Mouse (Mus musculus): ENCODE results near the gene Med9.

- no peak for TF ChIP-seq GATA1 (IDR thresholded peaks at IDR 0.05; ENCODE audit: borderline replicate concordance, low read length)
- no peak for TF ChIP-seq FLI1 (IDR thresholded peaks at IDR 0.05; ENCODE audit: low read length)
These were observed 43.4 kb downstream of the Med9 start for GRCm38 (mm10) chr11:59991365-59991764.
